Mouse (Mus musculus): ENCODE measurements around the gene Bcl3.

Gene Bcl3

GRCm38 (mm10) chr7:19764581-19764980 is 58.0 kb downstream of the Bcl3 start:
- no peak for DNase-seq

- peak; percentile 47 for DNase-seq
Measured at GRCm38 (mm10) chr7:19763829-19764477, 58.6 kb downstream of the Bcl3 start.

GRCm38 (mm10) chr7:19762283-19762682 is 60.3 kb downstream of the Bcl3 start:
- DNase-seq = peak; percentile 47

GRCm38 (mm10) chr7:19760021-19760420 is 62.5 kb downstream of the Bcl3 start:
- no peak for DNase-seq

GRCm38 (mm10) chr7:19758623-19759022 is 63.9 kb downstream of the Bcl3 start:
- no peak for DNase-seq

Measured in lung, postnatal 10 days (tissue).